Mouse (Mus musculus) E14TG2a.4 (cell line): ENCODE measurements around the gene C1qb.

Experiments used
- H3K27me3 ChIP-seq: 2 replicates; pipeline ENCODE4 v1.6.1; 2014; ENCODE audit warnings: low read length, control low read depth; ENCODE audit not compliant: insufficient read depth
- H3K36me3 ChIP-seq: 2 replicates; pipeline ENCODE4 v1.6.1; 2014; ENCODE audit warnings: low read length, control low read depth; ENCODE audit not compliant: insufficient read depth
- H3K4me1 ChIP-seq: replicated peaks from 2 replicates; pipeline ENCODE4 v1.6.1; 2014; ENCODE audit warnings: low read depth, low read length, control low read depth
- H3K4me3 ChIP-seq: replicated peaks from 2 replicates; pipeline ENCODE4 v1.5.1; 2014; ENCODE audit warnings: mild to moderate bottlenecking, low read length
- H3K9me3 ChIP-seq: 2 replicates; pipeline ENCODE4 v1.6.1; 2014; ENCODE audit warnings: low read length, control low read depth
- CTCF ChIP-seq: conservative IDR thresholded peaks from 2 replicates; pipeline ENCODE4 v1.5.1; 2014; ENCODE audit warnings: low read length
- NANOG ChIP-seq: IDR thresholded peaks from 2 replicates; pipeline ENCODE4 v1.6.1; 2014; ENCODE audit warnings: borderline replicate concordance, low read length, mixed read lengths
- POU5F1 ChIP-seq: IDR thresholded peaks from 2 replicates; pipeline ENCODE4 v1.6.1; 2014; ENCODE audit warnings: low read length, borderline replicate concordance

C1qb gene

DNA sequence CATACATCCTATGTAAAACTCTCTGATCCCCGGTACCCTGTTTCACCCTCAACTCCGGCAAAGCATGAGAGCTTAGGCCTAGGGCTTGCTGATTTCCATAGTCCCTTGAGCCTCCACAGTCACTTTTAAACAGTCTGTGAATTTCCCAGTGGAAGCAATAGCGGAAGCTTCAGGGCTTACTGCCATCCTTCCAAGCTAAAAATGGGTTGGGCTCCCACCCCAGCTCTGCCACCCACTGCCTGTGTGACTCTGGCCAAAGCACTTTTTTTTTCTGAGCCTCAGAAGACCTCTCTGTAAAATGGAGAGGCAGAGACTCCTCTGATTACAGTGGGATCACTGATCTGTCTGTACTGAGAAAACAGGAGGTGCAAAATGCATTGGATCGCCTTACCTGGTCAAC, 37.4 kb downstream of the C1qb start:
- H3K9me3 ChIP-seq, result no peaks in the 10 kb centered on the region
- H3K4me1 ChIP-seq, result peaks cover 11% of the 10 kb centered on the region
- no peak for TF ChIP-seq NANOG
- TF ChIP-seq CTCF, result no peak
- TF ChIP-seq POU5F1, result no peak
- H3K4me3 ChIP-seq, result no peak overlapping the region
- peaks cover 14% of the 10 kb centered on the region for H3K27me3 ChIP-seq
- no peaks in the 10 kb centered on the region for H3K36me3 ChIP-seq

DNA sequence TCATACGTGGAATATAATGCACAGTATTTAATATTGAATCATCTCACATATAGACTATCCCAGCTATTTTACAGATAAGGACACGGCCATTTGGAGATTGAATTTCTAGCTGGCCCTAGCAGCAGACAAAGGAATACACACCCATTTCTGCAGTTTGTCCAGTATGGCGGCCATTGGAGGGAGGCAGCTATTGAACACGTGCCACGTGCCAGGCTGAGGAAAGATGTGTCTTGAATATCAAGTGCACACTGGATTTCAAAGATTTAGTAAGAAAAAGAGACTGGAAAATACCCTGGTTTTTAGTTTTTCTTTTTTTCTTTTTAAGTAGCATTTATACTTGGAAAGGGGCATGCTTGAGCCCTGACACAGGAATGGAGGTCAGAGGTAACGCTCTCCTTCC, 38.8 kb downstream of the C1qb start:
- TF ChIP-seq NANOG, result no peak
- H3K9me3 ChIP-seq, result no peaks in the 10 kb centered on the region
- no peaks in the 10 kb centered on the region for H3K36me3 ChIP-seq

DNA sequence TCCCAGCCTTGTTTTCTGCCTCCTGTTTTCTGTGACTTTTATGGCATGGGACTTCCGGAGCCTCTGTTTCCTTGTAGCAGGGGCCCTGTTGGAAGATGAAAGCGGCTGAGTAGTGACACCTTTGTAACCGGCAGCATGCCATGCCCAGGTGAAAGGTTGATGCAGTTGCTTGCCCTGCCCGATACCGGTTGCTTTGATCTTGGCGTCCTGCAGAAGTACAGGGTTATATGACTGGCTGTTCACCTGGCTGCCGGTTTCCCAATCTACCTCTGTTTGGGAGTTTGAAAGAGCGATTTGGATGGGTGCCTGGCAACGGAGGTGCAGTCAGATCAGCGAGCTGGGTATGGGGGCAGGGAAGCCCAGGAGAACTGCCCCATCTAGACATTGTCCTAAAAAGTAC, 43.2 kb downstream of the C1qb start:
- no peaks in the 10 kb centered on the region for H3K36me3 ChIP-seq
- H3K4me1 ChIP-seq, result peaks cover 32% of the 10 kb centered on the region
- no peak overlapping the region for H3K4me3 ChIP-seq
- no peaks in the 10 kb centered on the region for H3K9me3 ChIP-seq
- TF ChIP-seq NANOG (no peak), CTCF (no peak), POU5F1 (no peak)
- peaks cover 24% of the 10 kb centered on the region for H3K27me3 ChIP-seq

More for the DNA sequence above, 38.8 kb downstream of the C1qb start:
- peaks cover 8% of the 10 kb centered on the region for H3K27me3 ChIP-seq
- no peak overlapping the region for H3K4me3 ChIP-seq
- H3K4me1 ChIP-seq, result peaks cover 6% of the 10 kb centered on the region; the same call in 1 of the 2 replicates

DNA sequence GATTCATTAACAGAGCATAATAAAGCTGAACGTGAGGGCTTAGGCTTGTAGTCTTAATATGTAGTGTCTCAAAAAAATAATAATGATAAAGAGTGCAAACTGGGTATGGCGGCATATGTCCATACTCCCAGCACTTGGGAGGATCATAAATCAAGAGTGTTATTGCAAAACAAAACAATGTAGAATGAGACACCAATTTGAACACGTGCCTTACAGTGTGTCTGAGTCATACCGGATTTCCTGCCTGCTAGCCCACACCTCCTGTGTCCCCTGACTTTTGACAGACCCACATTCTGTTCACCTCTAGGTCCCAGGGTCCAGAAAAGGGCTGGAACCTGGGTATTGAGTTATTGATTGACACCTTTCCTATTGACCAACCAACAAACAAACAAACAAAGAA, 44.0 kb downstream of the C1qb start:
- Histone ChIP-seq H3K9me3 (no peaks in the 10 kb centered on the region), H3K27me3 (peaks cover 32% of the 10 kb centered on the region), H3K36me3 (no peaks in the 10 kb centered on the region), H3K4me3 (no peak overlapping the region), H3K4me1 (peaks cover 36% of the 10 kb centered on the region)
- TF ChIP-seq CTCF (no peak), POU5F1 (no peak), NANOG (no peak)

- peak; percentile 91 for TF ChIP-seq CTCF
- TF ChIP-seq POU5F1, result no peak
- no peaks in the 10 kb centered on the region for H3K9me3 ChIP-seq
- peaks cover 40% of the 10 kb centered on the region for H3K27me3 ChIP-seq
- no peak overlapping the region for H3K4me3 ChIP-seq
- H3K4me1 ChIP-seq, result peaks cover 41% of the 10 kb centered on the region
- H3K36me3 ChIP-seq, result no peaks in the 10 kb centered on the region
Observed at GRCm38 (mm10) chr4:136841056-136841455, 44.9 kb downstream of the C1qb start.

DNA sequence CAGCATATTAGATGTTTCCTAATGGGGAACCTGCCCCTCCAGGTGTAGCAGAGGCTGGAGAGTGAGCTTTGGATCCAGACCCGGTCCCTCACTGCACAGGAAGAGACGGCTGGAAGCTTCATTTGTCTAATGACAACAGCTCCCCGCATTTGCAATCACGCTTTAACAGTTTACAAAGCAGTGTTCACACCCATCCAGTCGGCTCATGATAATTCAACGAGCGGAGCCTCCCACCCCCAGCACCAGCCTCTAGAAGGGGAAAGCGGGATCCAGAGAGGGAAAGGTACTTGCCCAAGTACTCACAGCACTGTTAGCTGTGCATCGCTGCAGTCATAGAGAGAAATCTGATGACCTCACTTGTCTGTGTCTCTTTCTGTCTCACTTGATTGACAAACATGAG, 47.5 kb downstream of the C1qb start:
- Histone ChIP-seq H3K4me1 (peaks cover 57% of the 10 kb centered on the region), H3K27me3 (peaks cover 54% of the 10 kb centered on the region), H3K9me3 (no peaks in the 10 kb centered on the region), H3K4me3 (no peak overlapping the region), H3K36me3 (no peaks in the 10 kb centered on the region)
- TF ChIP-seq POU5F1 (no peak), NANOG (no peak), CTCF (no peak)

- Histone ChIP-seq H3K9me3 (no peaks in the 10 kb centered on the region), H3K36me3 (no peaks in the 10 kb centered on the region), H3K4me3 (no peak overlapping the region), H3K27me3 (peaks cover 58% of the 10 kb centered on the region), H3K4me1 (peaks cover 57% of the 10 kb centered on the region)
- TF ChIP-seq NANOG (no peak), POU5F1 (no peak), CTCF (no peak)
Observed at GRCm38 (mm10) chr4:136838026-136838425, 48.0 kb downstream of the C1qb start.

DNA sequence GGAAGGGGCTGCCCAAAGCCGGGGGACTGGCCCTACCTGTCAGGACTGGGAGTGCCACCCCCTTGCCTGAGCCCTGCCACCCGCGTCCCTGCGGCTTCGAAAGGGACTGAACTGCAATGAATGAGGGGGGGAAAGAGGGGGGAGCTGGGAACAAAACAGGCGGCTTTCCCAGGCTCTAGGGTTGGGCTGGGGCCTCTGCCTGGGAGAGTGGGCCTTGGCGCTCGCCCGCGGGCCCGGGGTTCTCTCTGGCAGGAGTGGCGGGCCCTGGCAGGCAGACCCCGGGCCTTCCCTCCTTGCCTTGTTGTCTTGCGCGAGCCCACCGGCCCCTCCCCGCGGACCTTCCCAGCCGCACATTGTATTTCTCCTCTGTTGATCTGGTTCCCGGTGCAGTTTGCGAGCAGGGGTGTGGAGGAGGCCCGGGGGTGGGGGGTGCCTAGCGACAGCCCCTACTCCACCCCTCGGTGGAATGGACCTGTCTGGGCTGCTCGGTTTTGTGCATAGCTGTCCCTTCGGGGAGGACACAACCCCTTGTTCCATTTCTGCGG, 49.5 kb downstream of the C1qb start:
- TF ChIP-seq POU5F1 (no peak), NANOG (no peak), CTCF (no peak)
- peaks cover 66% of the 10 kb centered on the region for H3K4me1 ChIP-seq
- H3K36me3 ChIP-seq, result no peaks in the 10 kb centered on the region
- no peaks in the 10 kb centered on the region for H3K9me3 ChIP-seq
- H3K4me3 ChIP-seq, result peak overlapping the region; percentile 87
- H3K27me3 ChIP-seq, result peaks cover 73% of the 10 kb centered on the region

- Histone ChIP-seq H3K27me3 (peaks cover 79% of the 10 kb centered on the region), H3K4me3 (peak within 1 kb of the TSS; percentile 87), H3K9me3 (no peaks in the 10 kb centered on the region), H3K36me3 (no peaks in the 10 kb centered on the region), H3K4me1 (peaks cover 67% of the 10 kb centered on the region)
- TF ChIP-seq NANOG, result no peak
- no peak for TF ChIP-seq POU5F1
- TF ChIP-seq CTCF, result no peak
Observed at GRCm38 (mm10) chr4:136835621-136836386, 50.2 kb downstream of the C1qb start, which contains the start of gene Ephb2. Gene Ephb2 (minus strand): TSS chr4:136835988.
